Mouse (Mus musculus): ENCODE results near the gene Tdrd12. TPM values are rescaled to one million over a fixed set of nuclear protein-coding genes. Genes with fewer than 3 reads are reported as not detected.

Gene Tdrd12
- polyA plus RNA-seq, 1 experiment = not detected

GRCm38 (mm10) chr7:35530026-35530425 lies 7.5 kb downstream of the Tdrd12 start:
- Histone ChIP-seq H3K4me3 (ENCODE audit: insufficient read depth, low read depth, low read length) (no peak overlapping the region), H3K4me1 (ENCODE audit: control insufficient read depth, insufficient read depth, low read length) (no peaks in the 10 kb centered on the region), H3K27ac (ENCODE audit: insufficient read depth, low read depth, low read length) (no peak overlapping the region)
- WGBS = 82% methylated on average over 3 of the region's 3 CpGs
- TF ChIP-seq CTCF (IDR thresholded peaks at IDR 0.05; ENCODE audit: insufficient read depth, low read depth, low read length) = no peak
- TF ChIP-seq POLR2A (IDR thresholded peaks at IDR 0.05; ENCODE audit: insufficient read depth, low read depth, low read length) = no peak

GRCm38 (mm10) chr7:35526795-35527194 lies 10.8 kb downstream of the Tdrd12 start:
- Histone ChIP-seq H3K27ac (ENCODE audit: insufficient read depth, low read depth, low read length) (no peak overlapping the region), H3K4me1 (ENCODE audit: control insufficient read depth, insufficient read depth, low read length) (no peaks in the 10 kb centered on the region), H3K4me3 (ENCODE audit: insufficient read depth, low read depth, low read length) (no peak overlapping the region)
- TF ChIP-seq CTCF (IDR thresholded peaks at IDR 0.05; ENCODE audit: insufficient read depth, low read depth, low read length) (no peak), POLR2A (IDR thresholded peaks at IDR 0.05; ENCODE audit: insufficient read depth, low read depth, low read length) (no peak)
- 79% methylated on average over 2 of the region's 2 CpGs for WGBS

DNA sequence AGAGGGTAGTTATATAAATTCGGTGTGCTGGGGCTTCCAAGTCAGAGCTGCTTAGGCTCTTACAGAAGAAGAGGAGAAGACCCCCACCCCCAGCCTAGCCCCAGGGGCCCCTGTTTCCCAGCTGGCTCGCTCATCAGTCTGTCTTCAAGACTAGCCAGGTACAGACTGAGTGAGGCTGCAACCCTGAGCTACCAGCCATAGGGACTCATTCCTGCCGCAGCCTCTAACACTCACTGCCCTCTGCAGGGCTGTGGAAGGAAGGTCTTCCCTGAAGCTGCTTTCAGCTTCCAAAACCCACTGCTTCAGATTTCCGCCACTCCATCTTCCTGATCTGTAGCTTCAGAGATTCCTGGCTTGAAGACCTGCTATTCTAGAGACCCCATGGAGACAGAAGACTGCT lies 35.5 kb downstream of the Tdrd12 start:
- TF ChIP-seq POLR2A (IDR thresholded peaks at IDR 0.05; ENCODE audit: insufficient read depth, low read depth, low read length) (no peak), CTCF (IDR thresholded peaks at IDR 0.05; ENCODE audit: insufficient read depth, low read depth, low read length) (no peak)
- H3K27ac ChIP-seq (ENCODE audit: insufficient read depth, low read depth, low read length) = no peak overlapping the region
- H3K4me3 ChIP-seq (ENCODE audit: insufficient read depth, low read depth, low read length) = no peak overlapping the region
- no peaks in the 10 kb centered on the region for H3K4me1 ChIP-seq (ENCODE audit: control insufficient read depth, insufficient read depth, low read length)
- WGBS = 28% methylated on average over 4 of the region's 4 CpGs

GRCm38 (mm10) chr7:35497516-35497915 lies 40.0 kb downstream of the Tdrd12 start:
- Histone ChIP-seq H3K4me3 (ENCODE audit: insufficient read depth, low read depth, low read length) (no peak overlapping the region), H3K4me1 (ENCODE audit: control insufficient read depth, insufficient read depth, low read length) (no peaks in the 10 kb centered on the region), H3K27ac (ENCODE audit: insufficient read depth, low read depth, low read length) (no peak overlapping the region)
- TF ChIP-seq CTCF (IDR thresholded peaks at IDR 0.05; ENCODE audit: insufficient read depth, low read depth, low read length) (no peak), POLR2A (IDR thresholded peaks at IDR 0.05; ENCODE audit: insufficient read depth, low read depth, low read length) (no peak)
- 86% methylated on average over 2 of the region's 2 CpGs for WGBS

GRCm38 (mm10) chr7:35491005-35491404 lies 46.5 kb downstream of the Tdrd12 start:
- TF ChIP-seq POLR2A (IDR thresholded peaks at IDR 0.05; ENCODE audit: insufficient read depth, low read depth, low read length) (no peak), CTCF (IDR thresholded peaks at IDR 0.05; ENCODE audit: insufficient read depth, low read depth, low read length) (no peak)

DNA sequence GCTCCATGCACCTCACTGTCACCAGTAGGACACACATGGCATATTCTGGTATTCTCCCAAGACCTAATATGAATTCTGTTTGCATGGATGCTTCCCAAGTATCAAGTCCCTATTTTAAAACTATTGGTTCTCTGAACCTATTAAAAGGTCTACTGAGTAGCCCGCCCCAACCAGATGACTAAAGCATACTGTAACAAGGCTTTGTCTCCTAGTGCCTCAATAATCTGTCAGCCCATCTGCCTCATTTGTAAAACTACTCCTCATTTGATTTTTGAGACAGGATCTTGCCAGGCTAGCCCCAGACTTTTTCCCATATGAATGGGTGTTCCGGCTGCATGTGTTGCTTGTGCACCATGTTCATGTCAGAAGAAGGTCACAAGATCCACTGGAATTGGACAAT lies 47.4 kb downstream of the Tdrd12 start:
- H3K27ac ChIP-seq (ENCODE audit: insufficient read depth, low read depth, low read length) = no peak overlapping the region
- TF ChIP-seq POLR2A (IDR thresholded peaks at IDR 0.05; ENCODE audit: insufficient read depth, low read depth, low read length) (no peak), CTCF (IDR thresholded peaks at IDR 0.05; ENCODE audit: insufficient read depth, low read depth, low read length) (no peak)
- 95% methylated on average over 2 of the region's 2 CpGs for WGBS
- H3K4me3 ChIP-seq (ENCODE audit: insufficient read depth, low read depth, low read length) = no peak overlapping the region
- no peaks in the 10 kb centered on the region for H3K4me1 ChIP-seq (ENCODE audit: control insufficient read depth, insufficient read depth, low read length)

More at GRCm38 (mm10) chr7:35491005-35491404, 46.5 kb downstream of the Tdrd12 start:
- Histone ChIP-seq H3K4me3 (ENCODE audit: insufficient read depth, low read depth, low read length) (no peak overlapping the region), H3K27ac (ENCODE audit: insufficient read depth, low read depth, low read length) (no peak overlapping the region), H3K4me1 (ENCODE audit: control insufficient read depth, insufficient read depth, low read length) (no peaks in the 10 kb centered on the region)
- WGBS = 62% methylated on average over 1 of the region's 1 CpGs

DNA sequence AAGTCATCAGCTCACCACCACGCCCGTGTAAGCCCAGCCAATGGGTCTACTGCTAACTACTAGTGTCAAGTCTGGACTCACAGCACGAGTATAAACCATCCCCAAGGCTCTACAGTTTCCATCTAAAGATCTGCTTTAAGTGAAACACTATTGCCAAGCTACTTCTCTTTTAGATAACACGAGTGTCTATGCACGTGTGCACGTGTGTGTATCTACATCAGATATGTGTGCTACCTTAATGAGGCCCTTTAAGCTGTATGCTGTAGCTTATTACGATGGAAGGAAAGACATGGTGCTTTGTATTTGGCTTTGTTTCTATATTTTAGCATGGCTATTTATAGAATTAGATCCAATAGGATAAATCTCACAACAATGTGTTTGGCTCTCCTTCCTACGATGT lies 51.0 kb downstream of the Tdrd12 start:
- no peak overlapping the region for H3K27ac ChIP-seq (ENCODE audit: insufficient read depth, low read depth, low read length)
- no peaks in the 10 kb centered on the region for H3K4me1 ChIP-seq (ENCODE audit: control insufficient read depth, insufficient read depth, low read length)
- TF ChIP-seq CTCF (IDR thresholded peaks at IDR 0.05; ENCODE audit: insufficient read depth, low read depth, low read length) (no peak), POLR2A (IDR thresholded peaks at IDR 0.05; ENCODE audit: insufficient read depth, low read depth, low read length) (no peak)
- 82% methylated on average over 8 of the region's 8 CpGs for WGBS
- no peak overlapping the region for H3K4me3 ChIP-seq (ENCODE audit: insufficient read depth, low read depth, low read length)

- Histone ChIP-seq H3K27ac (ENCODE audit: insufficient read depth, low read depth, low read length) (no peak overlapping the region), H3K4me3 (ENCODE audit: insufficient read depth, low read depth, low read length) (no peak overlapping the region), H3K4me1 (ENCODE audit: control insufficient read depth, insufficient read depth, low read length) (no peaks in the 10 kb centered on the region)
- WGBS = 89% methylated on average over 2 of the region's 2 CpGs
- TF ChIP-seq CTCF (IDR thresholded peaks at IDR 0.05; ENCODE audit: insufficient read depth, low read depth, low read length) = no peak
Observed at GRCm38 (mm10) chr7:35485126-35485525, 52.4 kb downstream of the Tdrd12 start.

GRCm38 (mm10) chr7:35476457-35476856 lies 61.1 kb downstream of the Tdrd12 start:
- WGBS = 85% methylated on average over 2 of the region's 2 CpGs
- H3K27ac ChIP-seq (ENCODE audit: insufficient read depth, low read depth, low read length) = no peak overlapping the region
- no peaks in the 10 kb centered on the region for H3K4me1 ChIP-seq (ENCODE audit: control insufficient read depth, insufficient read depth, low read length)
- TF ChIP-seq CTCF (IDR thresholded peaks at IDR 0.05; ENCODE audit: insufficient read depth, low read depth, low read length) = no peak
- TF ChIP-seq POLR2A (IDR thresholded peaks at IDR 0.05; ENCODE audit: insufficient read depth, low read depth, low read length) = no peak
- H3K4me3 ChIP-seq (ENCODE audit: insufficient read depth, low read depth, low read length) = no peak overlapping the region

GRCm38 (mm10) chr7:35470794-35471193 lies 66.8 kb downstream of the Tdrd12 start:
- no peaks in the 10 kb centered on the region for H3K4me1 ChIP-seq (ENCODE audit: control insufficient read depth, insufficient read depth, low read length)
- no peak overlapping the region for H3K27ac ChIP-seq (ENCODE audit: insufficient read depth, low read depth, low read length)
- TF ChIP-seq POLR2A (IDR thresholded peaks at IDR 0.05; ENCODE audit: insufficient read depth, low read depth, low read length) (no peak), CTCF (IDR thresholded peaks at IDR 0.05; ENCODE audit: insufficient read depth, low read depth, low read length) (no peak)
- WGBS = 61% methylated on average over 4 of the region's 4 CpGs
- no peak overlapping the region for H3K4me3 ChIP-seq (ENCODE audit: insufficient read depth, low read depth, low read length)

Data from olfactory bulb, adult 2 months (tissue).